Mouse (Mus musculus) lung, embryonic 15.5 days (tissue): ENCODE data around the gene Kcnn4. TPM values are rescaled to one million over a fixed set of nuclear protein-coding genes. Genes with fewer than 3 reads are reported as not detected.

Experiments used
- ATAC-seq: fragments of 200-750 bp; cut with Nextera tagmentation; 2 replicates; pipeline ENCODE4 v1.8.0; 2017; ENCODE audit warnings: moderate number of reproducible peaks, borderline replicate concordance; ENCODE audit not compliant: low FRiP score, low TSS enrichment; ENCODE audit errors: extremely low read depth
- H3K27ac ChIP-seq: fragments of 300-500 bp; sonication (generic); 2 replicates; pipeline ENCODE4 v1.5.1; 2015; ENCODE audit warnings: moderate library complexity, mild to moderate bottlenecking, inconsistent platforms
- H3K27me3 ChIP-seq: fragments of 300-500 bp; sonication (generic); 2 replicates; pipeline ENCODE4 v1.6.1; 2015; ENCODE audit warnings: inconsistent platforms
- H3K36me3 ChIP-seq: fragments of 300-500 bp; sonication (generic); 2 replicates; pipeline ENCODE4 v1.6.1; 2015; ENCODE audit warnings: inconsistent platforms
- H3K4me1 ChIP-seq: fragments of 300-500 bp; sonication (generic); 2 replicates; pipeline ENCODE4 v1.6.1; 2015; ENCODE audit warnings: inconsistent platforms
- H3K4me2 ChIP-seq: fragments of 300-500 bp; sonication (generic); 2 replicates; pipeline ENCODE4 v1.6.1; 2015; ENCODE audit warnings: inconsistent platforms, mild to moderate bottlenecking, moderate library complexity
- H3K4me3 ChIP-seq: fragments of 300-500 bp; sonication (generic); 2 replicates; pipeline ENCODE4 v1.5.1; 2015; ENCODE audit warnings: mild to moderate bottlenecking, inconsistent platforms
- H3K9ac ChIP-seq: fragments of 300-500 bp; sonication (generic); 2 replicates; pipeline ENCODE4 v1.6.1; 2015; ENCODE audit warnings: inconsistent platforms
- H3K9me3 ChIP-seq: fragments of 300-500 bp; sonication (generic); 2 replicates; pipeline ENCODE4 v1.6.1; 2016; ENCODE audit warnings: inconsistent platforms
- WGBS: fragments of 180-500 bp; shearing (Covaris S2); methylation state at CpG from one replicate; pipeline ENCODE4 v1.1.7; 2015; 5-methylcytosine and 5-hydroxymethylcytosine counted together
- polyA plus RNA-seq: library from polyadenylated mRNA; unstranded; fragments of >200 nt; fragmentation: Nextera tagmentation; extraction: Ambion mirVana; gene quantifications from 2 replicates; pipeline ENCODE4 v1.2.1, GENCODE M21; 2015

Kcnn4 gene
- 3.5 and 4.7 TPM in 2 replicates for polyA plus RNA-seq

- Histone ChIP-seq H3K4me3 (peak within 1 kb of the TSS; percentile 13; the same call in 1 of the 2 replicates), H3K27me3 (no peaks in the 10 kb centered on the region), H3K9ac (no peak within 1 kb of the TSS), H3K9me3 (no peaks in the 10 kb centered on the region), H3K4me1 (peaks cover 29% of the 10 kb centered on the region), H3K4me2 (no peak within 1 kb of the TSS; the same call in 1 of the 2 replicates), H3K27ac (no peak within 1 kb of the TSS; the same call in 1 of the 2 replicates), H3K36me3 (no peaks in the 10 kb centered on the region)
- WGBS, result 31% methylated on average over 23 of the region's 23 CpGs
- ATAC-seq, result peak; percentile 25; the same call in 1 of the 2 replicates
These were observed at the start of gene Kcnn4 for GRCm38 (mm10) chr7:24369731-24370541. TSS of gene Kcnn4 (plus strand) at chr7:24370263.

- Histone ChIP-seq H3K36me3 (no peaks in the 10 kb centered on the region), H3K27ac (no peak overlapping the region), H3K9me3 (0 out of 2 replicates have a peak, but pooled peaks cover 3% of the 10 kb centered on the region), H3K27me3 (peaks cover 3% of the 10 kb centered on the region; the same call in 1 of the 2 replicates), H3K4me1 (no peaks in the 10 kb centered on the region; the same call in 1 of the 2 replicates), H3K9ac (no peak overlapping the region), H3K4me2 (no peak overlapping the region), H3K4me3 (no peak overlapping the region)
- 66% methylated on average over 4 of the region's 4 CpGs for WGBS
- ATAC-seq, result no peak
These were observed 47.5 kb upstream of the Kcnn4 start for GRCm38 (mm10) chr7:24322593-24322992.

GRCm38 (mm10) chr7:24325197-24325596 lies 44.9 kb upstream of the Kcnn4 start:
- no peaks in the 10 kb centered on the region for H3K36me3 ChIP-seq
- H3K4me1 ChIP-seq, result no peaks in the 10 kb centered on the region; the same call in 1 of the 2 replicates
- H3K27me3 ChIP-seq, result peaks cover 3% of the 10 kb centered on the region; the same call in 1 of the 2 replicates
- no peak for ATAC-seq
- H3K4me3 ChIP-seq, result no peak overlapping the region
- WGBS, result 81% methylated on average over 6 of the region's 6 CpGs
- H3K9me3 ChIP-seq, result 0 out of 2 replicates have a peak, but pooled peaks cover 3% of the 10 kb centered on the region
- no peak overlapping the region for H3K27ac ChIP-seq
- H3K9ac ChIP-seq, result no peak overlapping the region
- H3K4me2 ChIP-seq, result peak overlapping the region; percentile 54; the same call in 1 of the 2 replicates

- H3K36me3 ChIP-seq, result no peaks in the 10 kb centered on the region
- peak overlapping the region; percentile 21; the same call in 1 of the 2 replicates for H3K9ac ChIP-seq
- 4% methylated on average over 13 of the region's 13 CpGs for WGBS
- peak; percentile 69; the same call in 1 of the 2 replicates for ATAC-seq
- no peak overlapping the region for H3K27ac ChIP-seq
- no peaks in the 10 kb centered on the region; the same call in 1 of the 2 replicates for H3K4me1 ChIP-seq
- peak overlapping the region; percentile 18 for H3K4me3 ChIP-seq
- peak overlapping the region; percentile 54 for H3K4me2 ChIP-seq
- H3K27me3 ChIP-seq, result peaks cover 3% of the 10 kb centered on the region; the same call in 1 of the 2 replicates
- 0 out of 2 replicates have a peak, but pooled peaks cover 3% of the 10 kb centered on the region for H3K9me3 ChIP-seq
These were observed 44.4 kb upstream of the Kcnn4 start for GRCm38 (mm10) chr7:24325675-24326128.

GRCm38 (mm10) chr7:24326273-24327135 lies 43.6 kb upstream of the Kcnn4 start:
- Histone ChIP-seq H3K4me2 (peak overlapping the region; percentile 54), H3K4me3 (peak overlapping the region; percentile 18), H3K9ac (no peak overlapping the region), H3K4me1 (no peaks in the 10 kb centered on the region; the same call in 1 of the 2 replicates), H3K36me3 (no peaks in the 10 kb centered on the region), H3K27ac (0 out of 2 replicates have a peak overlapping the region, but pooled peaks have one; percentile 3), H3K27me3 (peaks cover 3% of the 10 kb centered on the region; the same call in 1 of the 2 replicates), H3K9me3 (0 out of 2 replicates have a peak, but pooled peaks cover 3% of the 10 kb centered on the region)
- no peak for ATAC-seq
- 50% methylated on average over 20 of the region's 20 CpGs for WGBS

GRCm38 (mm10) chr7:24327281-24327975 lies 42.6 kb upstream of the Kcnn4 start:
- no peak overlapping the region for H3K4me2 ChIP-seq
- 0 out of 2 replicates have a peak, but pooled peaks cover 3% of the 10 kb centered on the region for H3K9me3 ChIP-seq
- no peak for ATAC-seq
- H3K27me3 ChIP-seq, result peaks cover 3% of the 10 kb centered on the region; the same call in 1 of the 2 replicates
- no peak overlapping the region for H3K4me3 ChIP-seq
- no peaks in the 10 kb centered on the region for H3K36me3 ChIP-seq
- H3K27ac ChIP-seq, result 0 out of 2 replicates have a peak overlapping the region, but pooled peaks have one; percentile 3
- no peaks in the 10 kb centered on the region; the same call in 1 of the 2 replicates for H3K4me1 ChIP-seq
- no peak overlapping the region for H3K9ac ChIP-seq
- WGBS, result 65% methylated on average over 14 of the region's 14 CpGs

- Histone ChIP-seq H3K4me3 (0 out of 2 replicates have a peak within 1 kb of the TSS, but pooled peaks have one; percentile 9), H3K4me1 (no peaks in the 10 kb centered on the region), H3K27ac (no peak within 1 kb of the TSS), H3K27me3 (peaks cover 17% of the 10 kb centered on the region), H3K36me3 (no peaks in the 10 kb centered on the region), H3K4me2 (peak within 1 kb of the TSS; percentile 34), H3K9ac (no peak within 1 kb of the TSS), H3K9me3 (no peaks in the 10 kb centered on the region)
- 37% methylated on average over 49 of the region's 49 CpGs for WGBS
- ATAC-seq, result no peak
These were observed 36.6 kb upstream of the Kcnn4 start, which contains the start of gene Tescl for GRCm38 (mm10) chr7:24333304-24333986. TSS of gene Tescl (minus strand) at chr7:24333936.

- ATAC-seq, result no peak
These were observed 34.3 kb upstream of the Kcnn4 start for GRCm38 (mm10) chr7:24335699-24336309.

GRCm38 (mm10) chr7:24338241-24338640 lies 31.8 kb upstream of the Kcnn4 start:
- Histone ChIP-seq H3K27ac (no peak overlapping the region), H3K4me3 (no peak overlapping the region), H3K4me1 (no peaks in the 10 kb centered on the region), H3K9me3 (no peaks in the 10 kb centered on the region), H3K4me2 (no peak overlapping the region), H3K36me3 (no peaks in the 10 kb centered on the region), H3K27me3 (peaks cover 9% of the 10 kb centered on the region), H3K9ac (no peak overlapping the region)
- WGBS, result 46% methylated on average over 2 of the region's 2 CpGs
- ATAC-seq, result no peak

More at GRCm38 (mm10) chr7:24335699-24336309, 34.3 kb upstream of the Kcnn4 start:
- WGBS, result 13% methylated on average over 5 of the region's 5 CpGs
- Histone ChIP-seq H3K36me3 (no peaks in the 10 kb centered on the region), H3K9ac (no peak overlapping the region), H3K9me3 (no peaks in the 10 kb centered on the region), H3K27me3 (peaks cover 17% of the 10 kb centered on the region), H3K27ac (no peak overlapping the region), H3K4me2 (no peak overlapping the region), H3K4me1 (no peaks in the 10 kb centered on the region), H3K4me3 (no peak overlapping the region)

GRCm38 (mm10) chr7:24343701-24344272 lies 26.3 kb upstream of the Kcnn4 start:
- H3K27me3 ChIP-seq, result no peaks in the 10 kb centered on the region; the same call in 1 of the 2 replicates
- no peak for ATAC-seq
- H3K4me3 ChIP-seq, result no peak overlapping the region
- 56% methylated on average over 7 of the region's 7 CpGs for WGBS
- no peak overlapping the region for H3K9ac ChIP-seq
- no peak overlapping the region for H3K4me2 ChIP-seq
- H3K36me3 ChIP-seq, result no peaks in the 10 kb centered on the region
- no peaks in the 10 kb centered on the region for H3K9me3 ChIP-seq
- H3K27ac ChIP-seq, result no peak overlapping the region
- no peaks in the 10 kb centered on the region for H3K4me1 ChIP-seq
